10 mouse cellular contexts compared by ENCODE assay signal in the genomic region with DNA sequence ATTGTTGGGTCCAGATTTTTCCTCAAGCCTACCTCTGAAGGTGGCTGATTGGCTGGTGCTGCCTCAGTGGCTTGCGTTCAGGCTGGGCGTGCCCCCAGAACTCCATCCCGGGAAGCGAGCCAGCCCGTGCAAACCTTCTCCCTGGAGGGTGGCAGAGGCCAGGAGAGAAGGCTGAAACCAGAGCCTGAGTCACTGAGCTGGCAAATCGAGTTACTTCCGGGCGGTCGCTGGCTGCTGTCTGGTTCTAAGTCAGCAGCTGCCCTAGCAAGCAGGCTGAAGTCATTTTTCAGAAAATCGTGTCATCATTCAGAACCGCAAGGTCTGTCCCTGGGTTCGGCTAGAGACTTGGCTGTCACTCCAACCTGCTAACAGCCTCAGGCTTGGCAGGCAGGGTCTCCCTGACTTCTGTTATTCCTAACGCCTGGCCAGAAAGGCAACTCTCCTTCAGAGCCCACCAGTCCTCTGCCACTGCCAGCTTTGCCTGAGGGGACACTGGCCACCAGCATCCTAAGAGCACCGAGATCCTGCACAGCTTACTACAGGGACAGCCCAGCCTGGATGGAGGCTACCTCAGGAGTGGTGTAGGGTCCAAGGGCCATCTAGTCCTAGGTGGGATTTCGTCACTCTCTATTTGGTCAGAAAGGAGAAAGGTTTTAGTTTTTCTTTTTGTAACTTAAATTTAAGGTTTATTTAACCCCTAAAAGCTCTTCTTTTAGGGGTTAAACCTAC. TPM values are rescaled to one million over a fixed set of nuclear protein-coding genes. Genes with fewer than 3 reads are reported as not detected.
DNase-seq lines count a peak whose midpoint lies in the region; ATAC-seq lines count a peak whose summit lies in the region.
"Had no signal": no experiment of that assay in that cellular context is flagged by ENCODE, and none has a peak within 500 bp of the region (broad histone marks: within the 10 kb centered on the region; RNA-seq: fewer than 3 reads in every experiment).

No protein-coding gene starts in this region.

- H3K4me1 ChIP-seq in hindbrain, embryonic 13.5 days (replicated peaks) = peaks cover 8% of the 10 kb centered on the region; the same call in 1 of the 2 replicates
- H3K4me1 ChIP-seq in hindbrain, embryonic 12.5 days = peaks cover 3% of the 10 kb centered on the region; the same call in 1 of the 2 replicates

- no peaks in the 10 kb centered on the region for H3K9me3 ChIP-seq in hindbrain, embryonic 13.5 days
- H3K9me3 ChIP-seq in hindbrain, embryonic 12.5 days (replicated peaks) = no peaks in the 10 kb centered on the region
- H3K9me3 ChIP-seq: lung, embryonic 15.5 days had no signal

- H3K36me3 ChIP-seq in hindbrain, embryonic 13.5 days = no peaks in the 10 kb centered on the region
- no peaks in the 10 kb centered on the region for H3K36me3 ChIP-seq in hindbrain, embryonic 12.5 days
- H3K36me3 ChIP-seq: lung, embryonic 15.5 days had no signal

- no peak overlapping the region for H3K4me2 ChIP-seq in hindbrain, embryonic 13.5 days
- no peak overlapping the region for H3K4me2 ChIP-seq in hindbrain, embryonic 12.5 days (replicated peaks)
- H3K4me2 ChIP-seq: lung, embryonic 15.5 days had no signal

- H3K4me3 ChIP-seq in hindbrain, embryonic 13.5 days = no peak overlapping the region
- no peak overlapping the region for H3K4me3 ChIP-seq in hindbrain, embryonic 12.5 days
- H3K4me3 ChIP-seq: erythroblast, embryonic 14.5 days; lung, embryonic 15.5 days had no signal

- ATAC-seq in hindbrain, embryonic 13.5 days (ENCODE audit: low FRiP score) = no peak
- ATAC-seq in hindbrain, embryonic 12.5 days (ENCODE audit: low FRiP score) = no peak

- no peak overlapping the region for H3K9ac ChIP-seq in hindbrain, embryonic 13.5 days
- no peak overlapping the region for H3K9ac ChIP-seq in hindbrain, embryonic 12.5 days
- H3K9ac ChIP-seq: lung, embryonic 15.5 days had no signal

- 0 out of 2 replicates have a peak, but pooled peaks cover 3% of the 10 kb centered on the region for H3K27me3 ChIP-seq in hindbrain, embryonic 13.5 days
- H3K27me3 ChIP-seq in hindbrain, embryonic 12.5 days = 0 out of 2 replicates have a peak, but pooled peaks cover 4% of the 10 kb centered on the region
- H3K27me3 ChIP-seq: lung, embryonic 15.5 days had no signal

- 0 out of 2 replicates have a peak overlapping the region, but pooled peaks have one; percentile 9 for H3K27ac ChIP-seq in hindbrain, embryonic 13.5 days
- no peak overlapping the region for H3K27ac ChIP-seq in hindbrain, embryonic 12.5 days
- H3K27ac ChIP-seq: lung, embryonic 15.5 days had no signal

- peak; percentile 43 to 52 for DNase-seq in adrenal gland, postnatal 4 days (ENCODE audit: low spot score in 2 of 2)
- peak; percentile 76 to 85 for DNase-seq in gastrocnemius, adult 8-10 months (ENCODE audit: low spot score in 2 of 2)
- DNase-seq in kidney, adult 9 months = peak; percentile 78
- DNase-seq in retina, embryonic 14.5 days (ENCODE audit: low spot score) = peak; percentile 77
- DNase-seq in thymus, adult 18-20 months = no peak
- no peak for DNase-seq in left cerebral cortex, adult 9 months (ENCODE audit: low spot score in 2 of 2)

- 40% methylated on average over 15 of the region's 15 CpGs for WGBS in hindbrain, embryonic 13.5 days
- 46% methylated on average over 15 of the region's 15 CpGs for WGBS in hindbrain, embryonic 12.5 days

RNA-seq across cellular contexts. Expression of a gene that starts 11.6 kb away (rescaled TPM):
- 5.6 and 6.4 TPM in 2 replicates for polyA plus RNA-seq in hindbrain, embryonic 13.5 days (2015; fragmentation: Nextera tagmentation; extraction: Ambion mirVana)
- 7.1 and 8.7 TPM in 2 replicates for polyA plus RNA-seq in hindbrain, embryonic 12.5 days (2016; fragmentation: Nextera tagmentation; extraction: Ambion mirVana)
- 10 to 100 TPM in 1 of 2 experiments, 1 to 10 TPM in 1; 7.8 to 11.3 TPM for total RNA-seq in adrenal gland, postnatal 4 days (2021)
- total RNA-seq in gastrocnemius, adult 8-10 months (2022) = under 1 TPM; 0.22 to 0.86 (median 0.72) TPM

Comparison
In these comparisons a context has a peak if more than half of its experiments do, and no peak if none do; other contexts are left out.
1. DNase-seq: peak in adrenal gland, postnatal 4 days (2 of 2), gastrocnemius, adult 8-10 months (2 of 2), kidney, adult 9 months (single experiment) and retina, embryonic 14.5 days (single experiment); none in thymus, adult 18-20 months (0 of 2) and left cerebral cortex, adult 9 months (0 of 2).
2. RNA of a gene that starts 11.6 kb away (total RNA-seq): 7.8 to 11.3 TPM in adrenal gland, postnatal 4 days; 0.22 to 0.86 TPM in gastrocnemius, adult 8-10 months; every median in the first group is over 4 times any median in the second.